Mouse (Mus musculus): ENCODE measurements around the gene Gm10959.

- TF ChIP-seq POLR2A (IDR thresholded peaks at IDR 0.05; ENCODE audit: borderline replicate concordance, insufficient read depth, low read length) (no peak), CTCF (IDR thresholded peaks at IDR 0.05; ENCODE audit: borderline replicate concordance, insufficient read depth, low read depth, low read length) (no peak)
Measured at GRCm38 (mm10) chr3:122865092-122865491, 54.1 kb downstream of the Gm10959 start.
